Mouse (Mus musculus) CH12.LX (cell line): ENCODE data around the gene Itga9. TPM values are rescaled to one million over a fixed set of nuclear protein-coding genes. Genes with fewer than 3 reads are reported as not detected.

Experiments
- DNase-seq: peaks from one replicate; pipeline ENCODE4 v3.0.0-alpha.2; 2013; ENCODE audit errors: extremely low read depth
- H3K27ac ChIP-seq: 2 replicates; pipeline ENCODE4 v1.5.1; 2012; ENCODE audit warnings: low read depth, mild to moderate bottlenecking, control low read depth, moderate library complexity; ENCODE audit not compliant: insufficient read depth
- H3K27me3 ChIP-seq: replicated peaks from 2 replicates; pipeline ENCODE3; 2012; ENCODE audit warnings: inconsistent platforms
- H3K36me3 ChIP-seq, 2 experiments: replicated peaks in 1 of 2; 2 replicates each; pipeline versions ENCODE3 to v1.6.1; 2012; ENCODE audit warnings: inconsistent platforms in 1 of 2, low read length in 1 of 2, mild to moderate bottlenecking in 1 of 2, mixed read lengths in 1 of 2, moderate library complexity in 1 of 2; ENCODE audit not compliant: control insufficient read depth in 1 of 2, insufficient read depth in 1 of 2
- H3K4me1 ChIP-seq, 2 experiments: 2 replicates each; pipeline ENCODE4 v1.6.1; 2012; ENCODE audit warnings: inconsistent platforms in 1 of 2, moderate library complexity in 1 of 2; ENCODE audit not compliant: insufficient read depth in 2 of 2, control insufficient read depth in 1 of 2
- H3K4me2 ChIP-seq: 2 replicates; pipeline ENCODE4 v1.6.1; 2012; ENCODE audit warnings: low read depth, mild to moderate bottlenecking, control low read depth; ENCODE audit not compliant: poor library complexity, insufficient read depth, severe bottlenecking
- H3K4me3 ChIP-seq, 3 experiments: fragments of 150-350 bp in 1 of 3; sonication (generic) in 1 of 3; replicated peaks in 1 of 3; 2 replicates each; pipeline versions ENCODE3 to v1.5.1; 2011 to 2012; ENCODE audit warnings: low read depth in 2 of 3, low read length in 2 of 3, mild to moderate bottlenecking in 2 of 3, moderate library complexity in 2 of 3, control low read depth in 1 of 3, improper control_type of control experiment in 1 of 3, inconsistent platforms in 1 of 3, mixed read lengths in 1 of 3; ENCODE audit not compliant: poor library complexity in 1 of 3
- H3K79me2 ChIP-seq: replicated peaks from 2 replicates; pipeline ENCODE4 v1.6.1; 2012; ENCODE audit warnings: mild to moderate bottlenecking, moderate library complexity; ENCODE audit not compliant: control insufficient read depth, poor library complexity, insufficient read depth, severe bottlenecking; ENCODE audit errors: extremely low read depth
- H3K9ac ChIP-seq: 2 replicates; pipeline ENCODE4 v1.6.1; 2012; ENCODE audit warnings: low read depth, mild to moderate bottlenecking, control low read depth, moderate library complexity; ENCODE audit not compliant: insufficient read depth
- H3K9me3 ChIP-seq: replicated peaks from 2 replicates; pipeline ENCODE3; 2012; ENCODE audit warnings: low read length, inconsistent platforms, mixed read lengths
- CHD2 ChIP-seq: IDR thresholded peaks from 2 replicates; pipeline ENCODE4 v1.6.1; 2011; ENCODE audit warnings: low read length, improper control_type of control experiment
- E2F4 ChIP-seq: IDR thresholded peaks from 2 replicates; pipeline ENCODE4 v1.6.1; 2011; ENCODE audit warnings: low read depth, low read length, improper control_type of control experiment; ENCODE audit not compliant: insufficient replicate concordance
- ETS1 ChIP-seq: conservative IDR thresholded peaks from 2 replicates; pipeline ENCODE4 v1.6.1; 2012; ENCODE audit warnings: low read depth, mild to moderate bottlenecking, inconsistent platforms, low read length, improper control_type of control experiment, moderate library complexity
- GABPA ChIP-seq: IDR thresholded peaks from 2 replicates; pipeline ENCODE4 v1.6.1; 2012; ENCODE audit warnings: low read depth, low read length, improper control_type of control experiment, inconsistent platforms; ENCODE audit not compliant: insufficient replicate concordance
- HCFC1 ChIP-seq: IDR thresholded peaks from 2 replicates; pipeline ENCODE4 v1.6.1; 2012; ENCODE audit warnings: low read depth, mild to moderate bottlenecking, inconsistent platforms, low read length, improper control_type of control experiment
- IRF4 ChIP-seq: IDR thresholded peaks from 2 replicates; pipeline ENCODE4 v1.6.1; 2014; ENCODE audit warnings: low read depth, mild to moderate bottlenecking, inconsistent platforms, low read length, improper control_type of control experiment
- JUN ChIP-seq: IDR thresholded peaks from 2 replicates; pipeline ENCODE4 v1.6.1; 2011; ENCODE audit warnings: low read depth, mild to moderate bottlenecking, low read length, improper control_type of control experiment, moderate library complexity; ENCODE audit not compliant: insufficient read depth
- JUND ChIP-seq: conservative IDR thresholded peaks from 2 replicates; pipeline ENCODE4 v1.6.1; 2011; ENCODE audit warnings: low read depth, low read length, improper control_type of control experiment
- KAT2A ChIP-seq: IDR thresholded peaks from 2 replicates; pipeline ENCODE4 v1.6.1; 2012; ENCODE audit warnings: low read length, improper control_type of control experiment, inconsistent platforms; ENCODE audit not compliant: insufficient replicate concordance
- MAX ChIP-seq: IDR thresholded peaks from 2 replicates; pipeline ENCODE4 v1.6.1; 2011; ENCODE audit warnings: low read length, improper control_type of control experiment
- MAZ ChIP-seq: IDR thresholded peaks from 2 replicates; pipeline ENCODE4 v1.6.1; 2012; ENCODE audit warnings: low read depth, mild to moderate bottlenecking, inconsistent platforms, low read length, improper control_type of control experiment, moderate library complexity
- MYC ChIP-seq: IDR thresholded peaks from 2 replicates; pipeline ENCODE4 v1.6.1; 2011; ENCODE audit warnings: low read depth, mild to moderate bottlenecking, improper control_type of control experiment, low read length
- PAX5 ChIP-seq: IDR thresholded peaks from 2 replicates; pipeline ENCODE4 v1.6.1; 2012; ENCODE audit warnings: low read length, inconsistent platforms, mixed read lengths
- POLR2AphosphoS2 ChIP-seq: IDR thresholded peaks from 2 replicates; pipeline ENCODE4 v1.6.1; 2011; ENCODE audit warnings: low read depth, low read length, improper control_type of control experiment
- RAD21 ChIP-seq: IDR thresholded peaks from 2 replicates; pipeline ENCODE4 v1.6.1; 2011; ENCODE audit warnings: low read depth, mild to moderate bottlenecking, low read length, improper control_type of control experiment, moderate library complexity
- RCOR1 ChIP-seq: conservative IDR thresholded peaks from 2 replicates; pipeline ENCODE4 v1.6.1; 2012; ENCODE audit warnings: low read depth, mild to moderate bottlenecking, inconsistent platforms, low read length, improper control_type of control experiment
- SIN3A ChIP-seq: IDR thresholded peaks from 2 replicates; pipeline ENCODE4 v1.6.1; 2012; ENCODE audit warnings: low read length, improper control_type of control experiment, inconsistent platforms
- TBP ChIP-seq: conservative IDR thresholded peaks from 2 replicates; pipeline ENCODE4 v1.6.1; 2011; ENCODE audit warnings: low read depth, low read length, improper control_type of control experiment
- USF2 ChIP-seq: conservative IDR thresholded peaks from 2 replicates; pipeline ENCODE4 v1.6.1; 2011; ENCODE audit warnings: low read depth, low read length, improper control_type of control experiment
- ZKSCAN1 ChIP-seq: IDR thresholded peaks from 2 replicates; pipeline ENCODE4 v1.6.1; 2012; ENCODE audit warnings: low read depth, inconsistent platforms, low read length, improper control_type of control experiment, borderline replicate concordance
- ZMIZ1 ChIP-seq: IDR thresholded peaks from 2 replicates; pipeline ENCODE4 v1.6.1; 2012; ENCODE audit warnings: low read depth, mild to moderate bottlenecking, inconsistent platforms, low read length, improper control_type of control experiment
- dilution Hi-C: fragments of 300-500 bp; cut with MboI; formaldehyde crosslinking; loops from 2 replicates; pipeline ENCODE4 v1.14.3; 2020; ENCODE audit warnings: low sequenced_read_pairs; ENCODE audit not compliant: extremely low pct_unique_long_range_greater_than_20kb, extremely low pct_ligation_motif_present
- in situ Hi-C: fragments of 300-500 bp; cut with MboI; formaldehyde crosslinking; loops from 3 replicates; pipeline ENCODE4 v1.14.3; 2019; ENCODE audit warnings: low sequenced_read_pairs, low pct_ligation_motif_present, low pct_unique_long_range_greater_than_20kb, mixed read lengths
- polyA plus RNA-seq: library from polyadenylated mRNA; unstranded; fragments of >175 nt; gene quantifications from 2 replicates; pipeline ENCODE4 v1.2.1, GENCODE M21; 2012; ENCODE audit warnings: low read depth; ENCODE audit not compliant: insufficient read length
- total RNA-seq, 2 experiments: library from RNA; depleted of rRNA; stranded (reverse); fragments of 300-350 nt in 1 of 2; fragments of >200 nt in 1 of 2; gene quantifications; 2 replicates each; pipeline ENCODE4 v1.2.3; 2012 to 2014

Itga9 gene
- total and polyA plus RNA-seq, 3 experiments = 0.19 TPM; not detected in 2

DNA sequence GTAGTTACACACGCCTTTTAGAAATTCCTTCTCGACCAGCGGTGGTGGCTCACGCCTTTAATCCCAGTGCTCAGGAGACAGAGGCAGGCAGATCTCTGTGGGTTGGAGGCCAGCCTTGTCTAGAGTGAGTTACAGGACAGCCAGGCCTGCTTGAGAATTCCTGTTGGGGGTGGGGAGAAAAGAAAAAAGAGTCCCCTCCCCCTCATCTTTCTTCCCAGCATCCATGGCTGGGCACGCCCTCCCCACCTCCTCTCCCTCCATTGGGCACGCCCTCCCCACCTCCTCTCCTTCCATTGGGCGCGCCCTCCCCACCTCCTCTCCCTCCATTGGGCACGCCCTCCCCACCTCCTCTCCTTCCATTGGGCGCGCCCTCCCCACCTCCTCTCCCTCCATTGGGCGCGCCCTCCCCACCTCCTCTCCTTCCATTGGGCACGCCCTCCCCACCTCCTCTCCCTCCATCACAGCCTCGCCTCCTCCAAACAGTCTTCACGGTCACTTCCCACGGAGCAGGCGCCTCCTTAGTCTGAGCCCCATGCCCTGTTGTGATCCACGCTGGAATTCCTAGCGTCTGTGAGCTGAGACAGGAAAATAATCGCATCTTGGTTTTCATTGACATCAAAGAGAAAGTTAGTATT, 186.8 kb downstream of the Itga9 start:
- TF ChIP-seq KAT2A = no peak
- no peak for TF ChIP-seq GABPA
- TF ChIP-seq MAX = no peak
- TF ChIP-seq TBP = no peak
- TF ChIP-seq IRF4 = no peak
- TF ChIP-seq JUND = no peak
- no peak for TF ChIP-seq ZMIZ1
- TF ChIP-seq HCFC1 = no peak
- TF ChIP-seq POLR2AphosphoS2 = no peak
- TF ChIP-seq JUN = no peak
- no peak overlapping the region for H3K9ac ChIP-seq
- H3K9me3 ChIP-seq = no peaks in the 10 kb centered on the region
- in situ Hi-C loops = no loop called here
- H3K27me3 ChIP-seq = peaks cover 30% of the 10 kb centered on the region
- no peak overlapping the region for H3K27ac ChIP-seq
- dilution Hi-C loops = no loop called here
- no peak overlapping the region for H3K4me3 ChIP-seq
- DNase-seq = no peak
- no peaks in the 10 kb centered on the region for H3K36me3 ChIP-seq
- H3K79me2 ChIP-seq = no peaks in the 10 kb centered on the region
- no peak overlapping the region for H3K4me2 ChIP-seq
- H3K4me1 ChIP-seq = no peaks in the 10 kb centered on the region

- Histone ChIP-seq H3K9me3 (no peaks in the 10 kb centered on the region), H3K79me2 (no peaks in the 10 kb centered on the region), H3K36me3 (no peaks in the 10 kb centered on the region), H3K9ac (no peak overlapping the region), H3K27me3 (peaks cover 29% of the 10 kb centered on the region), H3K27ac (no peak overlapping the region), H3K4me1 (no peaks in the 10 kb centered on the region), H3K4me2 (no peak overlapping the region), H3K4me3 (no peak overlapping the region)
- in situ Hi-C loops = no loop called here
- dilution Hi-C loops = no loop called here
- DNase-seq = peak; percentile 3
- TF ChIP-seq ZKSCAN1 = no peak
- TF ChIP-seq SIN3A = no peak
- no peak for TF ChIP-seq E2F4
- no peak for TF ChIP-seq ZMIZ1
- no peak for TF ChIP-seq ETS1
- TF ChIP-seq CHD2 = no peak
- TF ChIP-seq MYC = no peak
- no peak for TF ChIP-seq TBP
- no peak for TF ChIP-seq MAX
- TF ChIP-seq RCOR1 = no peak
- no peak for TF ChIP-seq RAD21
- TF ChIP-seq USF2 = no peak
- no peak for TF ChIP-seq MAZ
- no peak for TF ChIP-seq JUN
- TF ChIP-seq PAX5 = no peak
These were observed 188.2 kb downstream of the Itga9 start for GRCm38 (mm10) chr9:118794668-118795067.
